Mouse (Mus musculus) hindbrain, embryonic 16.5 days (tissue): ENCODE measurements around the gene Dusp27. TPM values are rescaled to one million over a fixed set of nuclear protein-coding genes. Genes with fewer than 3 reads are reported as not detected.

Experiments
- ATAC-seq: fragments of 200-750 bp; cut with Nextera tagmentation; 2 replicates; pipeline ENCODE4 v1.8.0; 2017; ENCODE audit warnings: moderate TSS enrichment, moderate library complexity
- H3K27ac ChIP-seq: fragments of 300-500 bp; sonication (generic); 2 replicates; pipeline ENCODE4 v1.5.1; 2014; ENCODE audit warnings: low read depth, mild to moderate bottlenecking, control low read depth, low read length, moderate library complexity
- H3K27me3 ChIP-seq: fragments of 300-500 bp; sonication (generic); replicated peaks from 2 replicates; pipeline ENCODE4 v1.6.1; 2014; ENCODE audit warnings: low read length; ENCODE audit not compliant: control insufficient read depth, insufficient read depth
- H3K36me3 ChIP-seq: fragments of 300-500 bp; sonication (generic); 2 replicates; pipeline ENCODE4 v1.6.1; 2014; ENCODE audit warnings: mild to moderate bottlenecking, low read length, moderate library complexity, mixed read lengths; ENCODE audit not compliant: control insufficient read depth, insufficient read depth
- H3K4me1 ChIP-seq: fragments of 300-500 bp; sonication (generic); 2 replicates; pipeline ENCODE4 v1.6.1; 2014; ENCODE audit warnings: low read depth, low read length; ENCODE audit not compliant: control insufficient read depth, insufficient read depth
- H3K4me2 ChIP-seq: fragments of 300-500 bp; sonication (generic); 2 replicates; pipeline ENCODE4 v1.6.1; 2014; ENCODE audit warnings: mild to moderate bottlenecking, low read length, control low read depth, moderate library complexity
- H3K4me3 ChIP-seq: fragments of 300-500 bp; sonication (generic); 2 replicates; pipeline ENCODE4 v1.5.1; 2014; ENCODE audit warnings: mild to moderate bottlenecking, low read length, control low read depth, moderate library complexity
- H3K9ac ChIP-seq: fragments of 300-500 bp; sonication (generic); 2 replicates; pipeline ENCODE4 v1.6.1; 2014; ENCODE audit warnings: low read depth, mild to moderate bottlenecking, control low read depth, low read length, moderate library complexity
- H3K9me3 ChIP-seq: fragments of 300-500 bp; sonication (generic); 2 replicates; pipeline ENCODE4 v1.6.1; 2014; ENCODE audit warnings: mild to moderate bottlenecking, low read length, moderate library complexity; ENCODE audit not compliant: control insufficient read depth
- WGBS: fragments of 180-500 bp; shearing (Covaris S2); extraction: QIAGEN DNeasy Blood & Tissue Kit; methylation state at CpG from one replicate; pipeline ENCODE4 v1.1.7; 2014; 5-methylcytosine and 5-hydroxymethylcytosine counted together
- polyA plus RNA-seq: library from polyadenylated mRNA; unstranded; fragments of >200 nt; fragmentation: Nextera tagmentation; extraction: Ambion mirVana; gene quantifications from 2 replicates; pipeline ENCODE4 v1.2.1, GENCODE M21; 2015

Dusp27 gene
- polyA plus RNA-seq, 1 experiment from 2014 or later, result 1.1 TPM

- H3K27ac ChIP-seq, result no peak overlapping the region
- H3K9ac ChIP-seq, result peak overlapping the region; percentile 41
- no peaks in the 10 kb centered on the region for H3K9me3 ChIP-seq
- WGBS, result 17% methylated on average over 24 of the region's 24 CpGs
- H3K4me2 ChIP-seq, result peak overlapping the region; percentile 62
- H3K4me3 ChIP-seq, result peak overlapping the region; percentile 25
- ATAC-seq, result peak; percentile 76
- no peaks in the 10 kb centered on the region for H3K4me1 ChIP-seq
- peaks cover 19% of the 10 kb centered on the region for H3K27me3 ChIP-seq
- no peaks in the 10 kb centered on the region for H3K36me3 ChIP-seq
Observed at GRCm38 (mm10) chr1:166160569-166161445, 33.1 kb upstream of the Dusp27 start.

GRCm38 (mm10) chr1:166160111-166160510, 32.4 kb upstream of the Dusp27 start:
- Histone ChIP-seq H3K36me3 (no peaks in the 10 kb centered on the region), H3K9me3 (no peaks in the 10 kb centered on the region), H3K27ac (no peak overlapping the region), H3K4me1 (no peaks in the 10 kb centered on the region), H3K4me3 (no peak overlapping the region), H3K4me2 (peak overlapping the region; percentile 62), H3K9ac (no peak overlapping the region), H3K27me3 (peaks cover 26% of the 10 kb centered on the region)
- peak; percentile 9; the same call in 1 of the 2 replicates for ATAC-seq
- 59% methylated on average over 5 of the region's 5 CpGs for WGBS

- no peaks in the 10 kb centered on the region for H3K36me3 ChIP-seq
- no peak for ATAC-seq
- H3K9me3 ChIP-seq, result no peaks in the 10 kb centered on the region
- no peak overlapping the region for H3K27ac ChIP-seq
- no peaks in the 10 kb centered on the region; the same call in 1 of the 2 replicates for H3K4me1 ChIP-seq
- no peak overlapping the region for H3K4me3 ChIP-seq
- whole genome bisulfite sequencing, result 61% methylated on average over 9 of the region's 9 CpGs
- no peak overlapping the region for H3K9ac ChIP-seq
- H3K4me2 ChIP-seq, result no peak overlapping the region
- H3K27me3 ChIP-seq, result peaks cover 31% of the 10 kb centered on the region
Observed at GRCm38 (mm10) chr1:166158664-166159063, 30.9 kb upstream of the Dusp27 start.

GRCm38 (mm10) chr1:166157712-166158111, 30.0 kb upstream of the Dusp27 start:
- Histone ChIP-seq H3K36me3 (no peaks in the 10 kb centered on the region), H3K9me3 (no peaks in the 10 kb centered on the region), H3K4me1 (no peaks in the 10 kb centered on the region; the same call in 1 of the 2 replicates), H3K27me3 (peaks cover 31% of the 10 kb centered on the region), H3K4me2 (no peak overlapping the region), H3K9ac (no peak overlapping the region), H3K27ac (no peak overlapping the region), H3K4me3 (no peak overlapping the region)
- WGBS, result 86% methylated on average over 12 of the region's 12 CpGs
- ATAC-seq, result no peak

GRCm38 (mm10) chr1:166155113-166155494, 27.4 kb upstream of the Dusp27 start:
- peaks cover 31% of the 10 kb centered on the region for H3K27me3 ChIP-seq
- no peaks in the 10 kb centered on the region; the same call in 1 of the 2 replicates for H3K4me1 ChIP-seq
- H3K4me2 ChIP-seq, result no peak overlapping the region
- no peaks in the 10 kb centered on the region for H3K36me3 ChIP-seq
- WGBS, result 52% methylated on average over 8 of the region's 10 CpGs
- H3K9me3 ChIP-seq, result no peaks in the 10 kb centered on the region
- no peak overlapping the region for H3K4me3 ChIP-seq
- H3K27ac ChIP-seq, result no peak overlapping the region
- H3K9ac ChIP-seq, result no peak overlapping the region
- ATAC-seq, result no peak

- 17% methylated on average over 29 of the region's 29 CpGs for WGBS
- no peak overlapping the region for H3K27ac ChIP-seq
- no peaks in the 10 kb centered on the region for H3K36me3 ChIP-seq
- H3K4me1 ChIP-seq, result no peaks in the 10 kb centered on the region; the same call in 1 of the 2 replicates
- peaks cover 29% of the 10 kb centered on the region for H3K27me3 ChIP-seq
- H3K9ac ChIP-seq, result no peak overlapping the region
- no peak overlapping the region for H3K4me3 ChIP-seq
- peak overlapping the region; percentile 43 for H3K4me2 ChIP-seq
- peak; percentile 78 for ATAC-seq
- no peaks in the 10 kb centered on the region for H3K9me3 ChIP-seq
Observed at GRCm38 (mm10) chr1:166154162-166155112, 26.7 kb upstream of the Dusp27 start.

GRCm38 (mm10) chr1:166153351-166154120, 25.8 kb upstream of the Dusp27 start:
- 14% methylated on average over 18 of the region's 18 CpGs for WGBS
- Histone ChIP-seq H3K4me2 (no peak overlapping the region), H3K27me3 (peaks cover 20% of the 10 kb centered on the region)

GRCm38 (mm10) chr1:166152034-166152433, 24.3 kb upstream of the Dusp27 start:
- no peak for ATAC-seq
- no peaks in the 10 kb centered on the region for H3K36me3 ChIP-seq
- H3K4me3 ChIP-seq, result no peak overlapping the region
- H3K4me2 ChIP-seq, result no peak overlapping the region
- H3K27ac ChIP-seq, result no peak overlapping the region
- WGBS, result 89% methylated on average over 10 of the region's 10 CpGs
- H3K4me1 ChIP-seq, result no peaks in the 10 kb centered on the region; the same call in 1 of the 2 replicates
- H3K9me3 ChIP-seq, result no peaks in the 10 kb centered on the region
- no peak overlapping the region for H3K9ac ChIP-seq
- H3K27me3 ChIP-seq, result peaks cover 12% of the 10 kb centered on the region

More at GRCm38 (mm10) chr1:166153351-166154120, 25.8 kb upstream of the Dusp27 start:
- Histone ChIP-seq H3K4me3 (no peak overlapping the region), H3K9me3 (no peaks in the 10 kb centered on the region), H3K4me1 (no peaks in the 10 kb centered on the region; the same call in 1 of the 2 replicates), H3K27ac (no peak overlapping the region), H3K9ac (no peak overlapping the region), H3K36me3 (no peaks in the 10 kb centered on the region)
- peak; percentile 68 for ATAC-seq
